Mouse (Mus musculus): Measurements from ENCODE around the gene Cmtm6.
A peak's percentile ranks its signal among the peaks of the same experiment; 100 is the strongest.

The Cmtm6 gene

DNA sequence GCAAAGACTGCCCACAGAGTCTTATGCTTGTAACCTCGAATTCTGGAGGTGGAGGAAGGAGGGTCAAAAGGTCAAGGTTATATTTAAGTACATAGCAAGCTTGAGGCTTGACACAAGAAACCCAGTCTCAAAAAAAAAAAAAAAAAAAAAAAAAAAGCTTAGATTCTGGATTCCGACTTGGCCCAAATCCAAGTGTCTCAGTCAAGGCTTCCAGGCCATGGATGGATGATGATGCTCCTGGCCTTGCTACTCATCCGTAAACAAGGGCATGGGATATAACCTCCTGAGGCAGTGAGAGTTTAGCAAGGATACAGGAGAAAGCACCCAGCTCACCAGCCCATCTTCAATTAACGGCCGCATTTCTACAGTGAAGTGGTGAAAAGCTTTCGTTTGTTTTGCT, 43.7 kb downstream of the Cmtm6 start:
- no peak for DNase-seq

- DNase-seq: peak; percentile 89
Measured at GRCm38 (mm10) chr9:114775272-114775671, 44.4 kb downstream of the Cmtm6 start.

GRCm38 (mm10) chr9:114776361-114776760, 45.4 kb downstream of the Cmtm6 start:
- no peak for DNase-seq

DNA sequence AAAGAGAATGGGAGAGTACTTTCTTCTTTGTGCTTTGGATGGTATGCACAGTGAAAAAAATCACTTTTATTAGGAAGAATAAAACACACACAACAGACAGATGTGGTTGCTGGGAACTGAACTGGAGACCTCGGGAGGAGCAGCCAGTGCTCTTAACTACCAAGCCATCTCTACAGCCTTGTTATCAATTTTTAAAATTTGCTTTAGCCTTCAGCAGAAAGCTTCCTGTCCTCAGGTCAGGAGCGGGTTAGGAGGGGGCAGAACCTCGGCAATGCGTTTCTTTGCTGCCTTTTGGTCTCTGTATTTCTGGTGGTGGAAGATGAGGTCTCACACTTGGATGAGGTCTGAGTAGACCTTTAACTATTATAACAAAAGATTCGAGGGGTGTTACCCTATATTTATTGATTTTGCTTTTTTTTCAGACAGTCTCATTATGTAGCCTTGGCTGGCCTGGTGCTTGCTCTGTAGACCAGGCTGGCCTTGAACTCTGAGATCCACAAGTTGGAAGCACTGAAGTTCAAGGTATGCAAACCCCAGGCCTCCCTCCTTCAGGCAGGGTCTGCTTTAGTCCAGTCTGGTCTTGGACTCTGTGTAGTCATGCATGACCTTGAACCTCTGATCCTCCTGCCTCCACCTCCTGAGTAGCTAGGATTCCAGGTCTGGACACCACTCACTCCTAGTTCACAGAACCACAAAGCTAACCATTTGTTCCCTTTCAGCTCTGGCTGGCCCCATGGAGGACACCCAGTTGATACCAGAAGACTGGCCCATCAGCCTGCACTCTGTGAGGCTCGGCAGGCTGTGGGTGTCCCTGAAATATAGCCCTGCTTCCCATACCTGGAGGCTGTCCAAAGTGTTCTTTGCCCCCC, 46.5 kb downstream of the Cmtm6 start:
- DNase-seq: no peak

DNA sequence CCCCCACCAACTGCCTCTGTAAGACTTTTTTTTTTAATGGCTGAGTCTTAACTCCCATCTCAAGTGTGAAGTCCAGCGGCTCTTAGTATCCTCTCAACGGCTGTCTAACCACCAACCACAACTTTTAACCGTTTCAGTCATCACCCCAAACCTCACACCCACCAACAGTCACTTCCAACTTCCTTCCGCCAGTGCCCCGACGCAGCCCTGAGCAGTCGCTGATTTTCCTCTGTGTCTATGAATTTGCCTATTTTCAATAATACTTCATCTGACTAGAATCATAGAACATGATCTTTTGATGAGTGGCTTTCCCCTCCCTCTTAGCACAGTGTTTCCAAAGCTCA, 47.1 kb downstream of the Cmtm6 start:
- DNase-seq: no peak

DNA sequence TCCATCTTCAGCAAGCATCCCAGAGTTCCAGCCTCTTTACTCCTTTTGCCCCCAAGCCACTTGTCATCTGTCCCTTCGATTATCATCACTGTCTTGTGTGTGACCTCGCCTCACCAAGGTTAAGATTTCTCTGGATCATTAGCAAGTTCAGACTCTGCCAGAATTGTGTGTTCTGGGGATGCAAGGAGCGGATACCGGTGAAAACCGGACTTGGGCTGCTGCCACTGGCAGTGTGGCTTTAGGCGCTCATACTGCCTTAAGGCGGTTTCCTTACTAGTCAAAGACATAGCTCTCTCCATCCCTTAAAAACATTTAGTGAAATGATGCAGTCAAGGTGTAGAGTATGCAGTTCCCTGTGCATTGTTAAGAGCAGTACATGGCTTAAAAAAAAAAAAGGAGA, 48.0 kb downstream of the Cmtm6 start:
- DNase-seq: no peak

DNA sequence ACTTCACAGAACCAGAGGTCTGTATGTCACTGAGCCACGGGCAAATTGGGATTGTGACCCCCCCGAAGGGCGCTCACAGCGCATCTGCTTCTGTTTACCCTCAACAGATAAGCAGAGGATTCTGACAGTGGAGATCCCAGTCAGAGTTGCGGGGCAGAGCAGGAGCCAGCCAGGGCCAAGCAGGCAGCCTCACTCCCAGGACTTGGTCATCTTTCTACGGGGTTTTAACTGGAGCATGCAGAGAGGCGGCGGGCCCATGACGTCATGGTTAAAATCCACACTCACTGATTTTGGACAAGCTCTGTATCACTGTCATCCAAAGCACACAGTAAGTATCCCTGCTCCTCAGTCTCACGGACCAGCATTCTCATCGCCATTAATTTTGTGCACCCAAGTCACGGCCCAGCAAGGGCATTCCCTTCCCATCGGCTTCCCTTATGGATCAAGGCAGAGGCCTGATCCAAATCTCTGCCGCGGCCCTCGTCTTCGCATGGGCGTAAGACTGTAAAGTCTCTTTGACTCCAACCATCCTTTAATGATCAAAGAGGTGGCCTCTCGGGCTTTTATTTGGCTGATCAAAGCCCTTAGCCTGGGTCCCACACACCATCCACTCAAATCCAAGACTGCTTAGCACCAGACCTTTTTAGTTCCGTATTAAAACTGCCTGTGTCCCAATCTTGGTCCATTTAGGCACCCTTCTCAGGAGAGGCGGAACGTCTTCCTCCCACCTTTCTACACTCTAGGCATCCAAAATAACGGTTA, 49.2 kb downstream of the Cmtm6 start:
- DNase-seq: no peak

DNA sequence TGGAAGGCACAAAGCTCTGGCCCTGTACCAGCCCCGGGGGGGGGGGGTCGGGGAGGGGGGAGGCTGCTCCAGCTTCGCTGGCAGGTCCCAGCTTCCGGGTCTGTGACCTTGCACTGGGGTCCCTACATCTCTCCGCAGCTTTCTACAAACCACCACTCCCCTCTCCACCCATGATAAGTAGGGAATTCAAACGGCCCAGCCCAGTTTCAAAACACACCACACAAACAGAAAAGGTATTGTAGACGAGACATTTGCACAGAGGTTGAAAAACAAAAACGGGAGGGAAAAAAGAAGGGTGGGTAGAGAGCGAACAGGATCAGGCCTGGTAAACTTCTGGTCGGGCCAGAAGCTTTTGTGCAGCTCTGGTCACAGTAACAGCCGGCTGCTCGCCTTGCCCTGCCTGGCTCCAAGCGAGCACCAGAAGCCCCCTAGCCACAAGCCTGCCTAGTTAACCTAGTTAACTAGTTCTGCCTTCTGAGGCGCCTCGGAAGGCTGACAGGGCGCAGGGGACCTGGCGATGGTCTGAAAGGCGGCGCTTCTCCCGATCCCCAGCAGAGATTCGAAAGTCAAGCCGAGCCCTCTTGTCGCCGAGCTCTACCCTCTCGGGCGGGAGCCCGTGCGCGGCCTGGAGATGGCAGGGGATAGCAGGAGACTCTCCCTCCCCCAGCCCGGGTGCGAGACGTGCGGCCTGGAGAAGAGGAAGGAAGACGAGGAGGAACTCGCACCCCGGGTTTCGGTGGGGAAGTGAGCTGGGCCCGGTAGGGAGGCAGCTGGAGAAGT, 50.0 kb downstream of the Cmtm6 start:
- no peak for DNase-seq

DNA sequence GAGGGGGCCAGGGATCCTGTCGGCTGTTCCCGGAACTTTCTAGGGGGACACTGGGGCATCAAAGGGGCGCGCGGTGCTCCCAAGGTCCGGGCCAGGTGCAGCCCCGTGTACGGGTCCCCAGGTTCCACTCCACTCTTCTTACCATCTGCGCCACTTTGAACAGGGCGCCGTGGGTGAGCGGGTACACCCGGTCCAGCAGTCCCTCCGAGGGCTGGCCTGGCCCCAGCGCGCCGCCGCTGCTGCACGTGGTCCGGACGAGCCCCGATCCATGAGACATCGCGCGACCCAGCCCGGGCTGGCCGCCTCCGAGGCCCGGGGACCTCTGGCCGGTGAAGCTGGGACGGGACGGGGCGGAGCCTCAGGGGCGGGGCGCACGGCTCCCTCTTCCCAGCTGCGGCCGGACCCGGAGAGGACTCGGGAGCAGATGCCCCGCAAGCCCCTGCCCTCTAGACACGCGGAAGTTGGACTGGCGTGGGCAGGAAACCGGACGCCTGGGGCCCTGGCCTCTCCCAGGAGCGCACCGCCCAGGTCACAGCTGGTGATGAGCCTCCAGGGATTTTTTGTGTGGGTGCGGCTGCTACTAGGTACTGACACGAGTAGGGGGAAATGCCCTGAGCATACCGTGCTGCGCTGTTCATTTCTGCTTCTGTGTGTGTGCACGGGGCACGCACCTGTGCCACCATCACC, 50.8 kb downstream of the Cmtm6 start, which contains the start of gene Cmtm7:
Cmtm7 (minus strand) TSS at position 331 of the 687 bp plus-strand sequence.
- no peak for DNase-seq

GRCm38 (mm10) chr9:114785432-114786125, 54.7 kb downstream of the Cmtm6 start:
- DNase-seq: no peak

DNA sequence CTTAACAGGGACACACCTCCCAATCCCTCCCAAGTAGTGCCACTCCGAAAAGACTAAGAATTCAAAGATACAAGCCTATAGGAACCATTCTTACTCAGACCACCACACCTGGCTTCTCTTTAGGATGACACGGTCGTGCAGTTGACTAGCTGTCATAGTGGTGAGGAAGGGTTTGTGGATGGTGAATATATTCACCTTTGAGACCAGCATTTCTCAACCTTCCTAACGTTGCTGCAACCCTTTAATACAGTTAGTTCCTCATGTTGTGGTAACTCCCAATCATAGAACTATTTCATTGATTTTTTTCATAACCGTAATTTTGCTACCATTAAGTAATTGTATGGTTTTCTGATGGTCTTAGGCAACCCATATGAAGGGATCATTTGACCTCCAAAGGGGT, 56.2 kb downstream of the Cmtm6 start:
- DNase-seq: no peak

GRCm38 (mm10) chr9:114787716-114788115, 56.8 kb downstream of the Cmtm6 start:
- DNase-seq: no peak

DNA sequence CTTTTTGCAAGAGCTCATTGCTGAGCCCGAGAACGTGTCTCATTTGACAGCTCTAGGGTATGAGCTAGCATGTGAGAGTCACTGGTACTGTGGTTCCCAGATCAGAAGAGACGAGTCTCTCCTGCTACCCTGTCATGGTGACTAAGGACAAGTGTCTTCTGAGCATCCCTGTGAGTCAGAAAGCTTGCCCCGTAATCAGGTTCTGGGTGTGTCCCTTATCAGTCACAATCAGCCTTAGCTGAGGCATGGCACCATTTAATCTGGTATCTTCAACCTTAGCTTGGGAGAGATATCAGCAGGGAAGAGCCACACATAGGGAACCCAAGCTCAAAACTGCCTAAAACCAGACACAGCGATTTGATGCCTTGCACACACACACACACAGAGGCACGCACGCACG, 57.8 kb downstream of the Cmtm6 start:
- DNase-seq: no peak

GRCm38 (mm10) chr9:114789557-114789956, 58.6 kb downstream of the Cmtm6 start:
- DNase-seq: no peak

DNA sequence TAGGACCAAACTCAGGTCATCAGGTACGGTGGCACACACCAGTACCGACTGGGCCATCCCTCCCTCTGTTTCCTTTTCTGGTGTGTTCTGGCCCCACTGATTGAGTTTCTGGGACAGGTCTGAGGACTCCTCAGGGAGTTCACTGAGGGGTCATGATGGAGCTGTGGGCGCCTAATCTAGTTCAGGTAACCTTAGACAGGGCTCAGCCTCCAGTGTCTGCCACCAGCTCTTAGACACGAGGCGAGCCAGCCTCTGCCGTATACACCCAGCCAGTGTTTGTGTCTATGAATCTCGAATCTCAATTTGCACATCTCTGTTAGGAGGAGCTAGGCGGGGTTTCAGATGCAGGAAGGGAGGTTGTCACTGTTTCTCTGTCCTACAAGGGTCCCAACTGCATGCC, 59.1 kb downstream of the Cmtm6 start:
- DNase-seq: no peak

GRCm38 (mm10) chr9:114793764-114794295, 62.9 kb downstream of the Cmtm6 start:
- no peak for DNase-seq

GRCm38 (mm10) chr9:114794491-114794890, 63.6 kb downstream of the Cmtm6 start:
- DNase-seq: no peak

- no peak for DNase-seq
Measured at GRCm38 (mm10) chr9:114796473-114797050, 65.6 kb downstream of the Cmtm6 start.

- peak; percentile 85 for DNase-seq
Measured at GRCm38 (mm10) chr9:114797329-114798004, 66.6 kb downstream of the Cmtm6 start.

DNA sequence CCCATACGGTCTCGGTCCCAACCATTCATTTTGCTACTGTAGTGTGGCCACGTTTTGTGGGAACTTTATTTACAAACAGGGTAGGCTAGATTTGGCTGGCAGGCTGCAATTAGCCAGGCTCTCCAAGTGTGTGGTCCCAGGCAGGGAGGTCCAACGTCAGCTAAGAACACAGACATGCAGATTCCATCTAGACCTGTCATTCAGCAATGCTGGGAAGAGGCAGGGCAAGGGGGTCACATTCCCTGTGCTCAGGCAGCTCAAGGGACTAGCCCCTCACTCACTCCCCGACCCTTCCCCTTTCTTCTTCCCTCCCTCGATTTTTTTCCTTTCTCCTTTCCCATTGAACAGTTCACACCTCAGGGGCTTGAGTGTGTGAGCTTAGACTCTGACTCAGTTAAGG, 67.9 kb downstream of the Cmtm6 start:
- DNase-seq: no peak
